7 mouse cellular contexts compared by ENCODE assay signal in the genomic region with DNA sequence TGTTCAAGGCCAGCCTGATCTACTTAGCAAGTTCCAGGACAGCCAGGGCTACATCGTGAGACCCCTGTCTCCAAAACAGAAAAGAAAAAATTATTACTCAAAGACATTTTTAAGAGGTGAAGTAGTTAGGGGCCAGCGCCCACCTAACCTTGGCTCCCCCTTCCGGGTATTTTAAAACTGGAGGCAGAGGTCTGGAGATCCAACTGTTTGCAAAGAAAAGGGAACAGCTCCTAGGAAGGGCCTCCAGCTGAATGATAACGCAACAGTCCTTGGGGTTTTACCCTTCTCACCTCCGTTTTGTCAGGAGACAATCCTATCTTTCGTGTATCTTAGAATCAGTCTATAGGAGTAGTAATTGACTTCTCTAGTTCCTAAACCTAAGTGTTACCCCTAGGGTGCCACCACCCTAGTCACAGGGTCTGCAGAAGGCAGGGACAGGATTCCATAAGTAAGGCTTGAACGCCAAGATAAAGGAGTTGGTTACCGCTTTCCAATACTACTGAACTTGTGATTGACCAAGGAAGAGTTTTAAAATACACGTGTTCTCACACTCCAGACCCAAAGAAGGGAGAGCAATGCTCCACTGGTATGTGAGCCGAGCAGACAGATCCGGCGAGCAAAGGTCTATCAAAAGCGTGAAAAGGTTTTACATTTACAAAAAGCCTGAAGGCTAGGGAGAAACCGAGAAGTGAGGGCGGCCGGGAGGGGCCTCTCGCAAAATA. TPM values are rescaled to one million over a fixed set of nuclear protein-coding genes. Genes with fewer than 3 reads are reported as not detected.
DNase-seq lines count a peak whose midpoint lies in the region; ATAC-seq and TF ChIP-seq lines count a peak whose summit lies in the region.

No protein-coding gene starts in this region.

- WGBS in forebrain, embryonic 11.5 days = 4% methylated on average over 17 of the region's 17 CpGs
- 5% methylated on average over 17 of the region's 17 CpGs for WGBS in limb, embryonic 14.5 days
- WGBS in stomach, embryonic 16.5 days = 3% methylated on average over 17 of the region's 17 CpGs

- peaks cover 20% of the 10 kb centered on the region for H3K4me1 ChIP-seq in forebrain, embryonic 11.5 days (replicated peaks; ENCODE audit: control insufficient read depth, insufficient read depth, low read length)
- peaks cover 45% of the 10 kb centered on the region for H3K4me1 ChIP-seq in limb, embryonic 14.5 days (ENCODE audit: control insufficient read depth, insufficient read depth, low read length)
- H3K4me1 ChIP-seq in stomach, embryonic 16.5 days (ENCODE audit: control insufficient read depth, insufficient read depth, low read length) = peaks cover 50% of the 10 kb centered on the region

- no peaks in the 10 kb centered on the region for H3K9me3 ChIP-seq in forebrain, embryonic 11.5 days (ENCODE audit: control insufficient read depth, low read length)
- H3K9me3 ChIP-seq in limb, embryonic 14.5 days (ENCODE audit: control insufficient read depth, low read length) = no peaks in the 10 kb centered on the region
- H3K9me3 ChIP-seq in stomach, embryonic 16.5 days (replicated peaks; ENCODE audit: control insufficient read depth, low read length) = no peaks in the 10 kb centered on the region

- no peaks in the 10 kb centered on the region for H3K27me3 ChIP-seq in forebrain, embryonic 11.5 days (ENCODE audit: control insufficient read depth, insufficient read depth, low read length)
- no peaks in the 10 kb centered on the region for H3K27me3 ChIP-seq in limb, embryonic 14.5 days (ENCODE audit: control insufficient read depth, insufficient read depth, low read length)
- no peaks in the 10 kb centered on the region for H3K27me3 ChIP-seq in stomach, embryonic 16.5 days (ENCODE audit: control insufficient read depth, insufficient read depth, low read length)

- DNase-seq in spleen, adult 12 weeks (ENCODE audit: low spot score) = peak; percentile 56
- no peak for DNase-seq in spleen, postnatal 10 days (ENCODE audit: low spot score in 2 of 2)
- no peak for DNase-seq in forebrain, embryonic 11.5 days (ENCODE audit: low spot score)
- no peak for DNase-seq in limb, embryonic 14.5 days (ENCODE audit: low spot score)
- no peak for DNase-seq in yolk sac, embryonic 10.5 days (ENCODE audit: low spot score)
- no peak for DNase-seq in B cell, adult 2 months

- no peak for ATAC-seq in forebrain, embryonic 11.5 days (replicated peaks; ENCODE audit: low FRiP score)
- ATAC-seq in limb, embryonic 14.5 days (ENCODE audit: low FRiP score, low read depth) = no peak
- no peak for ATAC-seq in stomach, embryonic 16.5 days (ENCODE audit: insufficient read depth, low FRiP score)

- peak overlapping the region; percentile 60 for H3K4me2 ChIP-seq in forebrain, embryonic 11.5 days (ENCODE audit: low read depth, low read length, severe bottlenecking)
- peak overlapping the region; percentile 86 for H3K4me2 ChIP-seq in limb, embryonic 14.5 days (replicated peaks; ENCODE audit: low read depth, low read length, severe bottlenecking)
- peak overlapping the region; percentile 73 for H3K4me2 ChIP-seq in stomach, embryonic 16.5 days (ENCODE audit: low read depth, low read length)

- no peaks in the 10 kb centered on the region for H3K36me3 ChIP-seq in forebrain, embryonic 11.5 days (ENCODE audit: control insufficient read depth, insufficient read depth, low read length)
- peaks cover 23% of the 10 kb centered on the region for H3K36me3 ChIP-seq in limb, embryonic 14.5 days (ENCODE audit: control insufficient read depth, insufficient read depth, low read length)
- no peaks in the 10 kb centered on the region for H3K36me3 ChIP-seq in stomach, embryonic 16.5 days (ENCODE audit: control insufficient read depth, insufficient read depth, low read length)

- no peak overlapping the region for H3K27ac ChIP-seq in forebrain, embryonic 11.5 days (ENCODE audit: low read depth, low read length)
- H3K27ac ChIP-seq in limb, embryonic 14.5 days (replicated peaks; ENCODE audit: low read depth, low read length) = peak overlapping the region; percentile 76
- H3K27ac ChIP-seq in stomach, embryonic 16.5 days (ENCODE audit: low read length) = peak overlapping the region; percentile 92

- peak overlapping the region; percentile 87 for H3K4me3 ChIP-seq in forebrain, embryonic 11.5 days (ENCODE audit: low read depth, low read length)
- H3K4me3 ChIP-seq in limb, embryonic 14.5 days (replicated peaks; ENCODE audit: low read length) = peak overlapping the region; percentile 60
- H3K4me3 ChIP-seq in stomach, embryonic 16.5 days (replicated peaks; ENCODE audit: low read length) = peak overlapping the region; percentile 88

- TF ChIP-seq POLR2A in limb, embryonic 14.5 days (IDR thresholded peaks at IDR 0.05; ENCODE audit: borderline replicate concordance, extremely low read depth, insufficient read depth, insufficient read length) = no peak

- H3K9ac ChIP-seq in forebrain, embryonic 11.5 days (ENCODE audit: low read length) = peak overlapping the region; percentile 79
- H3K9ac ChIP-seq in limb, embryonic 14.5 days (ENCODE audit: low read depth, low read length, severe bottlenecking) = peak overlapping the region; percentile 82
- peak overlapping the region; percentile 82 for H3K9ac ChIP-seq in stomach, embryonic 16.5 days (ENCODE audit: low read length)

RNA-seq across cellular contexts. Expression of a gene that starts 0.9 kb away (rescaled TPM):
- 23.8 and 25.9 TPM in 2 replicates for polyA plus RNA-seq in forebrain, embryonic 11.5 days (2014; fragmentation: Nextera tagmentation; extraction: Ambion mirVana)
- 16.9 and 17.5 TPM in 2 replicates for polyA plus RNA-seq in limb, embryonic 14.5 days (2012; rRNA removed)
- 14.3 and 16.2 TPM in 2 replicates for polyA plus RNA-seq in limb, embryonic 14.5 days (2014; fragmentation: Nextera tagmentation; extraction: Ambion mirVana)
- 13.0 and 13.8 TPM in 2 replicates for polyA plus RNA-seq in stomach, embryonic 16.5 days (2015; fragmentation: Nextera tagmentation; extraction: Ambion mirVana)

RNA-seq across cellular contexts. Expression of a gene that starts 1.1 kb away (rescaled TPM):
- 11.0 and 11.6 TPM in 2 replicates for polyA plus RNA-seq in forebrain, embryonic 11.5 days (2014; fragmentation: Nextera tagmentation; extraction: Ambion mirVana)
- polyA plus RNA-seq in limb, embryonic 14.5 days (2012; rRNA removed) = 8.8 and 9.0 TPM in 2 replicates
- 7.5 and 7.6 TPM in 2 replicates for polyA plus RNA-seq in limb, embryonic 14.5 days (2014; fragmentation: Nextera tagmentation; extraction: Ambion mirVana)
- polyA plus RNA-seq in stomach, embryonic 16.5 days (2015; fragmentation: Nextera tagmentation; extraction: Ambion mirVana) = 5.6 and 6.1 TPM in 2 replicates

RNA-seq across cellular contexts. Expression of a gene that starts 35.2 kb away (rescaled TPM):
- polyA plus RNA-seq in forebrain, embryonic 11.5 days (2014; fragmentation: Nextera tagmentation; extraction: Ambion mirVana) = 70.5 and 71.7 TPM in 2 replicates
- 26.4 and 30.4 TPM in 2 replicates for polyA plus RNA-seq in limb, embryonic 14.5 days (2012; rRNA removed)
- polyA plus RNA-seq in limb, embryonic 14.5 days (2014; fragmentation: Nextera tagmentation; extraction: Ambion mirVana) = 33.8 and 35.9 TPM in 2 replicates
- 68.3 and 69.8 TPM in 2 replicates for polyA plus RNA-seq in stomach, embryonic 16.5 days (2015; fragmentation: Nextera tagmentation; extraction: Ambion mirVana)

RNA-seq across cellular contexts. Expression of a gene that starts 48.1 kb away (rescaled TPM):
- polyA plus RNA-seq in forebrain, embryonic 11.5 days (2014; fragmentation: Nextera tagmentation; extraction: Ambion mirVana) = 14.2 and 17.8 TPM in 2 replicates
- 18.9 and 22.2 TPM in 2 replicates for polyA plus RNA-seq in limb, embryonic 14.5 days (2012; rRNA removed)
- polyA plus RNA-seq in limb, embryonic 14.5 days (2014; fragmentation: Nextera tagmentation; extraction: Ambion mirVana) = 14.7 and 17.9 TPM in 2 replicates
- polyA plus RNA-seq in stomach, embryonic 16.5 days (2015; fragmentation: Nextera tagmentation; extraction: Ambion mirVana) = 11.2 and 13.2 TPM in 2 replicates

RNA-seq across cellular contexts. Expression of a gene that starts 49.2 kb away (rescaled TPM):
- polyA plus RNA-seq in forebrain, embryonic 11.5 days (2014; fragmentation: Nextera tagmentation; extraction: Ambion mirVana) = 74.8 and 81.4 TPM in 2 replicates
- 120 and 138 TPM in 2 replicates for polyA plus RNA-seq in limb, embryonic 14.5 days (2012; rRNA removed)
- 66.3 and 70.1 TPM in 2 replicates for polyA plus RNA-seq in limb, embryonic 14.5 days (2014; fragmentation: Nextera tagmentation; extraction: Ambion mirVana)
- 87.7 and 97.6 TPM in 2 replicates for polyA plus RNA-seq in stomach, embryonic 16.5 days (2015; fragmentation: Nextera tagmentation; extraction: Ambion mirVana)
